Mouse (Mus musculus) right cerebral cortex, adult 2 months (tissue): Measurements from ENCODE around the gene Alg12.

ENCODE experiments used
- DNase-seq, 2 experiments: peaks; one replicate each; pipeline ENCODE4 v3.0.0; 2021 to 2022; ENCODE audit warnings: low spot score in 2 of 2

Alg12 gene

GRCm38 (mm10) chr15:88819026-88819905 is at the start of gene Alg12, which contains the start of gene Creld2:
Gene Alg12 (minus strand): TSS chr15:88819318.
Gene Creld2 (plus strand): TSS chr15:88819646.
- DNase-seq: peak; percentile 100

DNA sequence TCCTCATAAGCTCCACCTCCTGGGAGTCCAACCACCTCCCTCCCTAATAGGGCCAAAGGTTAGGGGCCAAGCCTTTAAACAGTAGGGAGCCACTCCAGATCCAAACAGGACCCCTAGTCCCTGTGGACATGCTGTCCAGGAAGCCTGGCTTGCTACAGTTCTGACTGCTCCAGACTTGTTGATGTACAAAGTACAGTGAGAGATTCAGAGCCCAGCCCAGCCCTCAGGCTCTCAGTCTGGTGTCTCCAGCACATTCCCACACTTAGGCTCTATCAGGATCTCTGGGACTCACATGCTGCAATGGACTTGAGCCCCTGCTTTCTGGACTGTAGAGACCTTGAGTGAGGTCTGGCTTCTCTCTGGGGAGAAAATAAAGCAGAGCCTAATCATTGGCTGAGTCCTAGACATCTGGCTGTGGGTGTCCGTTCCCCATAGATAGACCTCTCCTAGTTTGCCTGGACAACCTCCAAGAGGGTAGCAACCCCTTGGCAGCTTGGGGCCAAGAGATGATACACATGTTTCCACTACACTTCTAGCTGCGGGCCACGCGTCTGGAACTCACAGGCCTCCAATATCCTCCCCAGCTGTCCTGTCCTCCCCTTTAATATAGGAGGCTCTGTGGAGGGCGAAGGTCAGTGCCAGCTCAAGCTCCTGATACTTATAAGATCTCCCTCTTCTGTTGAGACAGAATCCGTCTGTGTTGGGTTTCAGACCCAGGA is 49.1 kb upstream of the Alg12 start:
- DNase-seq: no peak

GRCm38 (mm10) chr15:88867368-88868023 is 48.4 kb upstream of the Alg12 start:
- no peak for DNase-seq

DNA sequence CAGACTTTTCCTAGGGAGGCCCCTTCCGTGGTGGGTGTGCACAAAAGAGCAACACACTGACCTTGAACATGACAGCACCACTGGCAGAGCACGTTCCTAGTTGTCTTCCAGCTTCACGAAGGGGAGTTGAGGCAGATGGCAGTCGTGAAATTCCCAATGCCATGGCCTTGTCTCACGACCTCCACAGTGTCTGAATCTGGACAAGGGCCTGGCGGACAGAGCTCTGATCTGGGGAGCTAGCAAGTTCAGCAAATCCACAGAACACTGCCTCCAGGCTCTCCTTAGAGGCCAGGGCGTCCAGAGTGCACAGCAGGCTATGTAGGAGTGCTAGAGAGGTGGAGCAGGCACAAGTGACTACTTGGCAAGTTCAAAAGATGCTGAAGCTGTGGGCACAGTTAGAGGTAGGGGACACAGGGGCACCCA is 47.8 kb upstream of the Alg12 start:
- no peak for DNase-seq

- no peak for DNase-seq
Measured at GRCm38 (mm10) chr15:88865888-88866695, 47.0 kb upstream of the Alg12 start.

- no peak for DNase-seq
Measured at GRCm38 (mm10) chr15:88865061-88865460, 45.9 kb upstream of the Alg12 start.

GRCm38 (mm10) chr15:88864270-88865030 is 45.3 kb upstream of the Alg12 start:
- no peak for DNase-seq

- DNase-seq: peak; percentile 84 to 87
Measured at GRCm38 (mm10) chr15:88863695-88864231, 44.6 kb upstream of the Alg12 start.

DNA sequence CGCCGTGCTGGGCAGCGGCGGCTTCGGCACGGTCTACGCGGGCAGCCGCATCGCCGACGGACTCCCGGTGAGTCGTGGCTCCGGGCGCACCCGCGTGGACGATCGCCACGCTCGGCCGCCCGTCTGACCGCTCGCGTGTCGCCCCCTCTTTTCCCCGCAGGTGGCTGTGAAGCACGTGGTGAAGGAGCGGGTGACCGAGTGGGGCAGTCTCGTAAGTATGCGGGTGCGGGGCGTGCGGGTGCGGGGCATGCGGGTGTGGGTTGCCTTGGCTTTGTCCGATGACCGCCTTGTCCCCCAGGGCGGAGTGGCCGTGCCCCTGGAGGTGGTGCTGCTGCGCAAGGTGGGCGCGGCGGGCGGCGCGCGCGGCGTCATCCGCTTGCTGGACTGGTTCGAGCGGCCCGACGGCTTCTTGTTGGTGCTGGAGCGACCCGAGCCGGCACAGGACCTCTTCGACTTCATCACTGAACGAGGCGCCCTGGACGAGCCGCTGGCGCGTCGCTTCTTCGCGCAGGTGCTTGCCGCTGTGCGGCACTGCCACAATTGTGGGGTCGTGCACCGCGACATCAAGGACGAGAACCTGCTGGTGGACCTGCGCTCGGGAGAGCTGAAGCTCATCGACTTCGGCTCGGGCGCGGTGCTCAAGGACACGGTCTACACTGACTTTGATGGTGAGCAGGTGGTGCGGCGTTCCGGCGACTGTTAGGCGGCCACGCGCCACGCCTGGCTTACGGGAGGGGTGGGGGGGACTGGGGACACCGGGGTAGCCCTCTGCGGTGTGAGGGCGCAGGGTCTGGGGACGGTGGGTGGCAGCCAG is 44.0 kb upstream of the Alg12 start:
- DNase-seq: peak; percentile 53 to 67

DNA sequence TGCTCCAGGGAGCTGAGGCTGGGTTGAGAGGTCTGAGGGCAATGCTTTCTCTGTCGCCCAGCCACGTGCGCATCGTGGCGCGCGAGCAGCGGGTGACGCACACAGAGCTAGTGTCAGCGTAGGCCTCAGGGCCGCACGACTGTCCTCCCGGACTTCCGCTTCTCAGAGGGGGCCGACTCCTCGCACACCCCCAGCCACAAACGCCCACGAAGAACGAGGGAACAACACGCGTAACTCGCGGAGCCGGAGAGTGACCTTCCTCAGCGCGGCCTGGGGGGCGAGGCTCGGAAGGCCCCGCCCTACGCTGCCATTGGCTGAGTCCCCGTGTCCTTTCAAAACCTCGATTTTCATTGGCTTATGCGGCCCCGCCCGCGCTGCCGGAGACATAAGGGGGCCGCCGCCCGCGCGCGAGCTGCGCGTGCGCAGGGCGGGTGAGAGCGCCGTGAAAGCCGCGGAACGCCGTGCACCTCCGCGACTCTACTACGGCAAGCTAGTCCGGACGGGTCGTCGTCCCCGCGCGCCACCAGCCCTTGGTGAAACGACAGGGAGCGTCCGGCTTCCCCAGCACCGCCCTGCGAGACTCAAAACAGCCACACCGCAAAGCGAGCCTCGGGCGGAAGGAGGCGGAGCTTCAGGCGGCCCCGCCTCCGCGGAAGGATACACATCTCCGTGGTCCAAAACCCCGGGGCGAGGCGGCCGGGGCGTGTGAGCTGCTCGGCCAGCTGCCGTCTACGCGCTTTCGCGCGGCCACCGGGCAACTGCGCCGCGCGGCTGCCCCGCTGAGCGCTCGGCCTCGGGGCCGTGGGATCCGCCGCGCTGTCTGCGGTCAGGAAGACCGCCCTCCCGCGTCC is 42.9 kb upstream of the Alg12 start, which contains the start of gene Pim3:
Gene Pim3 (plus strand): TSS at position 415 of the 851 bp plus-strand sequence.
- peak; percentile 95 to 98 for DNase-seq

- DNase-seq: no peak
Measured at GRCm38 (mm10) chr15:88860781-88861180, 41.7 kb upstream of the Alg12 start.

DNA sequence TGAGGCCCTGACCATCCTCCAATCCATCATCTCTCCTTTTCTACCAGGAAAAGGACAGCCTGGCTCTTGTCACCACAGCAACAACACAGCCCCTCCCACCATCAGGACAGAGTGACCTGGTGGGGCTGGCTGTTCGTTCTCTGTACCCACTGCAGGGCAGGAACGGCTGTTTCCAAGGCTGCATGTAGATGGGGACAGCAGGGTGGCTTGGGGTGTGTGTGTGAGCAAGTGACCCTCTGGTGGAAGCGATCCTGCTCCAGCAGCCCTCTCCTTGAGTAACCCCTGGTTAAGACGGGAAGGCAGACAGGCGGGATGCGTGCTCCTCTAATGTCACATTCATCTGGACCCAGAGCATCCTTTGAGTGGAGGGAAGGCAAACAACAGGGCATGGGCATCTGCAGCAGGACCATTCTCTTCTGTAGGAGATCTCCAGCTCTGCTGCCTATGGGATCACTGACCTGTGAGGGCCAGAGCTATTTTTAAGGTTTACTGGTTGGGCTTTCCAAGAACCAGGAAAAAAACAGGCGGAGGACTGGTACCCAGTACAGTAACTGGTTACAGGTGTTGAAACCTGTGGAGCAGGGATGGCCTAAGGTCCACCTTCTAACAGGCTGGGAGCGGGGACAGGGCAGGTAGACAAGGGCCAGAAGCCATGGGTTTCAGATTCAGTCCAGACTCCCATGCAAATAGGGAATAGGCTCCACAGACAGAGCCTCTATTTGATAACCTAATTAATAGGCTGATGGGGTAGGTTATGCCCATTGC is 40.3 kb upstream of the Alg12 start:
- no peak for DNase-seq

DNA sequence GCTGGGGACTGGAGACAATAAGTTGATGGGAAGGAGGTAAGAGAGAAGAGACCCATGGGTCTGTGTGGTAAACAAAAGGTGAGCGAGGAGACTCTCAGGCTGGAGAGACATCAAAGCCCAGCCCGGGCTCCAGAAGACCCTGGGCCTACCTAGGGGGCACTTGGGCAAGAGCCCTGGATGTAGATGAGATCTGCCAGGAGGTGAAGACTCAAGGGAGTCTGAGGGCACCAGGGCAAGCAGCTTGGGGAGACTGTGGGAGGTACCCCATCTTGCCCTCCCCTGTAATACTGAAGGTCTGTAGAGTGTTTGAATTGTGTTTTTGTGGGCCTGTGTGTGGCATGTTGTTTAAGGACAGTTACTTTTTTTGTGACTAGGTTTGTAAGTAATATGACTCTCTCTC is 39.6 kb upstream of the Alg12 start:
- no peak for DNase-seq

DNA sequence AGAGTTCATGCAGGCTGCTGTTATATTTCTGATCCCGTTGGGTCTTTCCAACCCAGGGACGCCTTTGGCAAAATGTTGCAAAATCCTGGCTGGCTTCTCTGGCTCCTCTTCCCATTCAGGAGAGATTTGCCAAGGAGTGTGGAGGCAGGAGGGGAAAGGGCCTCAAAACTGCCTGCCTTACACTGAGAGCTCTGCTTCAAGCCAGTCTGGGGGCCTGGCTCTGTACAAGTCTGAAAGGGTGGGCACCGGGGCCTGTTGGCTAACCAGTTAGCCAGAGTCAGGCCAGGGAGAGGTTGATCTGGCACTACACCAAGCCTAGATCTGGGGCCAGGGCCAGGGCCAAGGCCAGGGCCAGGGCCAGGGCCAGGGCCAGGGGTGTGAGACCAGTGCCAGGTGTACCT is 39.0 kb upstream of the Alg12 start:
- DNase-seq: no peak

GRCm38 (mm10) chr15:88857361-88857760 is 38.2 kb upstream of the Alg12 start:
- no peak for DNase-seq

GRCm38 (mm10) chr15:88856613-88857012 is 37.5 kb upstream of the Alg12 start:
- no peak for DNase-seq

GRCm38 (mm10) chr15:88855896-88856417 is 36.8 kb upstream of the Alg12 start:
- no peak for DNase-seq
